Comparison of ENCODE assay signal across 8 mouse cellular contexts in genomic region chr11:121235475-121236238, GRCm38 (mm10). TPM values are rescaled to one million over a fixed set of nuclear protein-coding genes. Genes with fewer than 3 reads are reported as not detected.
DNase-seq lines count a peak whose midpoint lies in the region; ATAC-seq and TF ChIP-seq lines count a peak whose summit lies in the region.

No protein-coding gene starts in this region.

- no peak overlapping the region for H3K9ac ChIP-seq in limb, embryonic 14.5 days (ENCODE audit: low read depth, low read length, severe bottlenecking)

- H3K4me1 ChIP-seq in limb, embryonic 14.5 days (ENCODE audit: control insufficient read depth, insufficient read depth, low read length) = peaks cover 20% of the 10 kb centered on the region

- no peaks in the 10 kb centered on the region for H3K27me3 ChIP-seq in limb, embryonic 14.5 days (ENCODE audit: control insufficient read depth, insufficient read depth, low read length)

- peak overlapping the region; percentile 98 for H3K27ac ChIP-seq in limb, embryonic 14.5 days (replicated peaks; ENCODE audit: low read depth, low read length)

- H3K9me3 ChIP-seq in limb, embryonic 14.5 days (ENCODE audit: control insufficient read depth, low read length) = no peaks in the 10 kb centered on the region

- peak; percentile 20 for DNase-seq in ovary, postnatal 36 days (ENCODE audit: low spot score)
- no peak for DNase-seq in ovary, adult 18-20 months (ENCODE audit: low spot score)
- peak; percentile 56 to 64 for DNase-seq in cerebellum, postnatal 10 days
- peak; percentile 46 for DNase-seq in heart, postnatal 4 days
- peak; percentile 31 for DNase-seq in limb, embryonic 14.5 days (ENCODE audit: low spot score)
- DNase-seq in natural killer cell, adult 2 months (ENCODE audit: low spot score in 2 of 2) = peak; percentile 42 to 63
- DNase-seq in yolk sac, embryonic 10.5 days (ENCODE audit: low spot score) = peak; percentile 44
- no peak for DNase-seq in gastrocnemius, postnatal 4 days (ENCODE audit: low spot score in 2 of 2)

- peaks cover 21% of the 10 kb centered on the region for H3K36me3 ChIP-seq in limb, embryonic 14.5 days (ENCODE audit: control insufficient read depth, insufficient read depth, low read length)

- peak overlapping the region; percentile 51 for H3K4me2 ChIP-seq in limb, embryonic 14.5 days (replicated peaks; ENCODE audit: low read depth, low read length, severe bottlenecking)

- peak overlapping the region; percentile 68; the same call in 1 of the 2 replicates for H3K4me3 ChIP-seq in limb, embryonic 14.5 days (replicated peaks; ENCODE audit: low read length)

- 26% methylated on average over 9 of the region's 9 CpGs for WGBS in limb, embryonic 14.5 days

- no peak for ATAC-seq in limb, embryonic 14.5 days (ENCODE audit: low FRiP score, low read depth)

- no peak for TF ChIP-seq POLR2A in limb, embryonic 14.5 days (IDR thresholded peaks at IDR 0.05; ENCODE audit: borderline replicate concordance, extremely low read depth, insufficient read depth, insufficient read length)

RNA-seq across cellular contexts. Expression of gene Narf, which starts 1.4 kb away (rescaled TPM):
- total RNA-seq in heart, postnatal 4 days (2021) = 10 to 100 TPM; 58.7 to 62.4 TPM
- 44.1 and 52.3 TPM in 2 replicates for polyA plus RNA-seq in limb, embryonic 14.5 days (2012; rRNA removed)
- 49.4 and 58.5 TPM in 2 replicates for polyA plus RNA-seq in limb, embryonic 14.5 days (2014; fragmentation: Nextera tagmentation; extraction: Ambion mirVana)
- 10 to 100 TPM; 36.7 to 38.8 TPM for total RNA-seq in gastrocnemius, postnatal 4 days (2021)

RNA-seq across cellular contexts. Expression of gene Cybc1, which starts 6.5 kb away (rescaled TPM):
- 10 to 100 TPM; 11.8 to 12.5 TPM for total RNA-seq in heart, postnatal 4 days (2021)
- 47.1 and 50.4 TPM in 2 replicates for polyA plus RNA-seq in limb, embryonic 14.5 days (2012; rRNA removed)
- polyA plus RNA-seq in limb, embryonic 14.5 days (2014; fragmentation: Nextera tagmentation; extraction: Ambion mirVana) = 41.3 and 49.6 TPM in 2 replicates
- total RNA-seq in gastrocnemius, postnatal 4 days (2021) = 10 to 100 TPM; 14.2 to 15.5 TPM

RNA-seq across cellular contexts. Expression of gene Foxk2, which starts 24.1 kb away (rescaled TPM):
- total RNA-seq in heart, postnatal 4 days (2021) = 10 to 100 TPM; 30.3 to 34.5 TPM
- polyA plus RNA-seq in limb, embryonic 14.5 days (2012; rRNA removed) = 43.7 and 54.2 TPM in 2 replicates
- 11.1 and 13.7 TPM in 2 replicates for polyA plus RNA-seq in limb, embryonic 14.5 days (2014; fragmentation: Nextera tagmentation; extraction: Ambion mirVana)
- 10 to 100 TPM; 36.4 to 37.5 TPM for total RNA-seq in gastrocnemius, postnatal 4 days (2021)

RNA-seq across cellular contexts. Expression of gene Ogfod3, which starts 31.1 kb away (rescaled TPM):
- total RNA-seq in heart, postnatal 4 days (2021) = 10 to 100 TPM; 18.7 to 22.2 TPM
- polyA plus RNA-seq in limb, embryonic 14.5 days (2012; rRNA removed) = 12.5 and 12.7 TPM in 2 replicates
- polyA plus RNA-seq in limb, embryonic 14.5 days (2014; fragmentation: Nextera tagmentation; extraction: Ambion mirVana) = 21.8 and 22.4 TPM in 2 replicates
- 10 to 100 TPM; 14.6 to 14.7 TPM for total RNA-seq in gastrocnemius, postnatal 4 days (2021)

RNA-seq across cellular contexts. Expression of gene Hexdc, which starts 31.4 kb away (rescaled TPM):
- total RNA-seq in heart, postnatal 4 days (2021) = 10 to 100 TPM; 17.0 to 17.8 TPM
- polyA plus RNA-seq in limb, embryonic 14.5 days (2012; rRNA removed) = 45.5 and 52.2 TPM in 2 replicates
- polyA plus RNA-seq in limb, embryonic 14.5 days (2014; fragmentation: Nextera tagmentation; extraction: Ambion mirVana) = 8.4 and 12.5 TPM in 2 replicates
- total RNA-seq in gastrocnemius, postnatal 4 days (2021) = 10 to 100 TPM; 14.4 to 14.8 TPM

Comparison
In these comparisons a context has a peak if more than half of its experiments do, and no peak if none do; other contexts are left out.
1. DNase-seq: peak in ovary, postnatal 36 days (single experiment), cerebellum, postnatal 10 days (2 of 2), heart, postnatal 4 days (single experiment), limb, embryonic 14.5 days (single experiment), natural killer cell, adult 2 months (2 of 2) and yolk sac, embryonic 10.5 days (single experiment); none in ovary, adult 18-20 months (single experiment) and gastrocnemius, postnatal 4 days (0 of 2).